In genomic region chr13:88916503-88916902, GRCm38 (mm10) we compare ENCODE assay signal across 19 mouse cellular contexts.
DNase-seq lines count a peak whose midpoint lies in the region; ATAC-seq and TF ChIP-seq lines count a peak whose summit lies in the region.
"Had no signal": no experiment of that assay in that cellular context is flagged by ENCODE, and none has a peak within 500 bp of the region (broad histone marks: within the 10 kb centered on the region; RNA-seq: fewer than 3 reads in every experiment).

No protein-coding gene starts in this region.

- DNase-seq in heart, adult 11 months, result peak; percentile 61
- no peak for DNase-seq in heart, postnatal 36 days
- no peak for DNase-seq in midbrain, embryonic 11.5 days (ENCODE audit: low spot score, missing footprints)
- no peak for DNase-seq in midbrain, postnatal 0 days (ENCODE audit: low spot score)
- peak; percentile 4 for DNase-seq in midbrain, embryonic 14.5 days
- DNase-seq: adrenal gland, adult 2 months; adrenal gland, postnatal 10 days; adrenal gland, postnatal 25 days; cerebellum, adult 11-12 months; cerebellum, adult 2 months; cerebellum, adult 9-10 months; cerebellum, postnatal 10 days; cerebellum, postnatal 25 days; forebrain, postnatal 0 days had no signal

- peak; percentile 30; the same call in 1 of the 2 replicates for ATAC-seq in midbrain, embryonic 11.5 days (ENCODE audit: low FRiP score)
- ATAC-seq in midbrain, postnatal 0 days (ENCODE audit: low FRiP score), result no peak
- ATAC-seq in midbrain, embryonic 14.5 days (ENCODE audit: low FRiP score, low TSS enrichment), result no peak
- no peak for ATAC-seq in midbrain, embryonic 13.5 days
- ATAC-seq in intestine, embryonic 15.5 days, result no peak
- ATAC-seq: forebrain, embryonic 14.5 days; forebrain, postnatal 0 days had no signal

- no peak overlapping the region for H3K4me2 ChIP-seq in midbrain, embryonic 11.5 days
- H3K4me2 ChIP-seq in midbrain, postnatal 0 days (ENCODE audit: low read depth, low read length, poor library complexity, severe bottlenecking), result no peak overlapping the region
- H3K4me2 ChIP-seq in midbrain, embryonic 14.5 days (ENCODE audit: low read length), result no peak overlapping the region
- H3K4me2 ChIP-seq in midbrain, embryonic 13.5 days (replicated peaks), result no peak overlapping the region
- no peak overlapping the region for H3K4me2 ChIP-seq in intestine, embryonic 15.5 days (replicated peaks)
- H3K4me2 ChIP-seq: embryonic facial prominence, embryonic 12.5 days had no signal

- H3K27me3 ChIP-seq in midbrain, embryonic 11.5 days (ENCODE audit: control insufficient read depth, insufficient read depth, low read length), result no peaks in the 10 kb centered on the region
- H3K27me3 ChIP-seq in midbrain, postnatal 0 days (ENCODE audit: insufficient read depth, low read length), result no peaks in the 10 kb centered on the region
- no peaks in the 10 kb centered on the region for H3K27me3 ChIP-seq in midbrain, embryonic 14.5 days (ENCODE audit: control insufficient read depth, insufficient read depth, low read length)
- no peaks in the 10 kb centered on the region for H3K27me3 ChIP-seq in midbrain, embryonic 13.5 days
- H3K27me3 ChIP-seq in intestine, embryonic 15.5 days (replicated peaks), result no peaks in the 10 kb centered on the region
- H3K27me3 ChIP-seq: embryonic facial prominence, embryonic 12.5 days had no signal

- H3K9me3 ChIP-seq in midbrain, embryonic 11.5 days (ENCODE audit: control insufficient read depth, low read length), result no peaks in the 10 kb centered on the region
- no peaks in the 10 kb centered on the region for H3K9me3 ChIP-seq in midbrain, postnatal 0 days (ENCODE audit: low read length)
- no peaks in the 10 kb centered on the region for H3K9me3 ChIP-seq in midbrain, embryonic 14.5 days (ENCODE audit: control insufficient read depth, low read length)
- no peaks in the 10 kb centered on the region for H3K9me3 ChIP-seq in midbrain, embryonic 13.5 days
- H3K9me3 ChIP-seq in intestine, embryonic 15.5 days, result no peaks in the 10 kb centered on the region
- H3K9me3 ChIP-seq: embryonic facial prominence, embryonic 10.5 days; embryonic facial prominence, embryonic 12.5 days had no signal

- H3K36me3 ChIP-seq in midbrain, embryonic 11.5 days (ENCODE audit: control insufficient read depth, insufficient read depth, low read length), result no peaks in the 10 kb centered on the region
- H3K36me3 ChIP-seq in midbrain, postnatal 0 days (ENCODE audit: insufficient read depth, low read length), result no peaks in the 10 kb centered on the region
- H3K36me3 ChIP-seq in midbrain, embryonic 14.5 days (ENCODE audit: control insufficient read depth, insufficient read depth, low read length), result no peaks in the 10 kb centered on the region
- no peaks in the 10 kb centered on the region for H3K36me3 ChIP-seq in midbrain, embryonic 13.5 days
- no peaks in the 10 kb centered on the region for H3K36me3 ChIP-seq in intestine, embryonic 15.5 days
- H3K36me3 ChIP-seq: embryonic facial prominence, embryonic 10.5 days; embryonic facial prominence, embryonic 12.5 days had no signal

- TF ChIP-seq CTCF in midbrain, postnatal 0 days (IDR thresholded peaks at IDR 0.05), result no peak

- no peak overlapping the region for H3K27ac ChIP-seq in midbrain, embryonic 11.5 days (ENCODE audit: low read depth, low read length)
- H3K27ac ChIP-seq in midbrain, postnatal 0 days (ENCODE audit: low read depth, low read length), result no peak overlapping the region
- H3K27ac ChIP-seq in midbrain, embryonic 14.5 days (replicated peaks; ENCODE audit: low read depth, low read length), result no peak overlapping the region
- no peak overlapping the region for H3K27ac ChIP-seq in midbrain, embryonic 13.5 days
- H3K27ac ChIP-seq in intestine, embryonic 15.5 days, result no peak overlapping the region
- H3K27ac ChIP-seq: embryonic facial prominence, embryonic 10.5 days; embryonic facial prominence, embryonic 12.5 days had no signal

- intact Hi-C loops in heart, postnatal 36 days (cut with DNase I), result no loop called here

- no peaks in the 10 kb centered on the region for H3K4me1 ChIP-seq in midbrain, embryonic 11.5 days (ENCODE audit: control insufficient read depth, insufficient read depth, low read length)
- H3K4me1 ChIP-seq in midbrain, postnatal 0 days (ENCODE audit: insufficient read depth, low read length), result no peaks in the 10 kb centered on the region
- no peaks in the 10 kb centered on the region for H3K4me1 ChIP-seq in midbrain, embryonic 14.5 days (ENCODE audit: control insufficient read depth, insufficient read depth, low read length)
- no peaks in the 10 kb centered on the region for H3K4me1 ChIP-seq in midbrain, embryonic 13.5 days (replicated peaks)
- no peaks in the 10 kb centered on the region for H3K4me1 ChIP-seq in intestine, embryonic 15.5 days (replicated peaks)
- H3K4me1 ChIP-seq: embryonic facial prominence, embryonic 12.5 days had no signal

- 59% methylated on average over 2 of the region's 2 CpGs for WGBS in midbrain, embryonic 11.5 days
- 42% methylated on average over 2 of the region's 2 CpGs for WGBS in midbrain, postnatal 0 days
- WGBS in midbrain, embryonic 14.5 days, result 37% methylated on average over 2 of the region's 2 CpGs
- WGBS in midbrain, embryonic 13.5 days, result 39% methylated on average over 2 of the region's 2 CpGs
- 53% methylated on average over 2 of the region's 2 CpGs for WGBS in intestine, embryonic 15.5 days

- no peak overlapping the region for H3K9ac ChIP-seq in midbrain, embryonic 11.5 days (ENCODE audit: low read length)
- no peak overlapping the region for H3K9ac ChIP-seq in midbrain, postnatal 0 days (replicated peaks; ENCODE audit: low read length, poor library complexity, severe bottlenecking)
- H3K9ac ChIP-seq in midbrain, embryonic 14.5 days (replicated peaks; ENCODE audit: low read length), result no peak overlapping the region
- H3K9ac ChIP-seq in midbrain, embryonic 13.5 days (replicated peaks), result no peak overlapping the region
- no peak overlapping the region for H3K9ac ChIP-seq in intestine, embryonic 15.5 days
- H3K9ac ChIP-seq: embryonic facial prominence, embryonic 12.5 days; forebrain, postnatal 0 days had no signal

- H3K4me3 ChIP-seq in midbrain, embryonic 11.5 days (ENCODE audit: low read depth, low read length), result no peak overlapping the region
- no peak overlapping the region for H3K4me3 ChIP-seq in midbrain, postnatal 0 days (ENCODE audit: low read depth, low read length)
- no peak overlapping the region for H3K4me3 ChIP-seq in midbrain, embryonic 14.5 days (replicated peaks; ENCODE audit: low read depth, low read length)
- H3K4me3 ChIP-seq in midbrain, embryonic 13.5 days (replicated peaks), result no peak overlapping the region
- no peak overlapping the region for H3K4me3 ChIP-seq in intestine, embryonic 15.5 days (replicated peaks)
- H3K4me3 ChIP-seq: embryonic facial prominence, embryonic 10.5 days; embryonic facial prominence, embryonic 12.5 days had no signal

Comparison
In these comparisons a context has a peak if more than half of its experiments do, and no peak if none do; other contexts are left out.
1. DNase-seq: peak in heart, adult 11 months (single experiment) and midbrain, embryonic 14.5 days (single experiment); none in heart, postnatal 36 days (0 of 2), midbrain, embryonic 11.5 days (single experiment) and midbrain, postnatal 0 days (single experiment).